Mouse (Mus musculus) effector memory CD4-positive, alpha-beta T cell, adult 5 months (primary cell): ENCODE measurements around the gene Eri3. TPM values are rescaled to one million over a fixed set of nuclear protein-coding genes. Genes with fewer than 3 reads are reported as not detected.

ENCODE experiments used
- polyA plus RNA-seq: library from polyadenylated mRNA; unstranded; fragments of 100-300 nt; shearing (Covaris generic); gene quantifications from one replicate; pipeline ENCODE4 v1.2.1, GENCODE M21; 2017

Gene Eri3
- polyA plus RNA-seq: 30.7 TPM

DNA sequence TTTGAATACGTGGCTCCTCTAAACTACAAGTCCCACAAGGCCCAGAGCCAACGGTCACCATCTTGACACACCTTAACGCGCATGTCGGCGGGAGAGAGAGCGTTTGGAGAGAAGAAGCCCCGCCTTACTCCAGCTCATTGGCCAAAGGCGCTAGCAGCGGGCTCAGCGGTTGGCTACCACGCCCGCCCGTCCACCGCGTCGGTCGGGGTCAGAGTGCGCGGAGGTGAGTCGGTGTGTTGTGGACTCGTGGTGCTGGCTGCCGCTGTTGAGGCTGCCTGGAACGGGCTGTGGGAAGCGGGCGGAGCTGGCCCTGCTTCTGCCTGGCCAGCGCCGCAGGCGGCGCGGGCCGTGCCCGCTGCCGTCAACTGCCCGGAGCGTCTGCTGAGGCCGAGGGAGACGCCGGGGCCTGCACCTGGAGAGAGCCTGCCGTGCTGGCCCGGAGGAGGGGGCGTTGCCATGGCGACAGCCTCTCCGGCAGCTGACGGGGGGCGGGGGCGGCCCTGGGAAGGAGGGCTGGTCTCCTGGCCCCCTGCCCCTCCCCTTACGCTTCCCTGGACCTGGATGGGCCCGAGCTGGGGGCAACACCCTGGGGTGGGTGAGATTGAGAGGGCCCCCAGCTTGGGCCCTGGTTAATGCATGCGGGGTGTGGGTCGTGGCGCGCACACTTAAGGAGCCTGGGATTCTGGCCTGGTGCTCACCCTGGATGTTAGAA lies at the start of gene Eri3:
Gene Eri3 (plus strand): TSS at position 226 of the 712 bp plus-strand sequence.

DNA sequence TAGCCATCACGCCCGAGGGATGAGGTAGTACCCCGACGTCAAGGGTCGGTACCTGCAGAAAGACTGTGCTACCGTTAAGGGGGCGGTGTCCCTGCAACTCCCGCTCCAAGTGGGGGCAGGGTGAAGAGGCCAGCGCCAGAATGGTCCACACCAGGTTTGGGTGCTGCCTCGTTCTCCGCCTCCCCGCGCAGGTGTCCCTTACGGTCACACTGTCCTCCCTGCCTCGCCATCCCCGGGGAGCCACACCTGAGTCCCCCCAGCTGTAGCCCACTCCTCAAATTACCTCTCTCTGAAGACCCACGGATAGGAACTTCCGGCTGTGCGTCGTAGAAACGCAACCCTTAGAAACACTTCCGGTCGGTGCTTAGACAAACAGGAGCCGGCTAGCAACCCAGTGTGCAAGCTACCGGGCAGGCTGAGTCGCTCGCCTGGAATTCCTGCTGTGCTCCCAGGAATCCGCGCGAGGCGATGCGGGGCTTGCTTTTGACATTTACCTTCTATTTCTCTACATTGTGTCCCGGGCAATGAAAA lies 131.8 kb downstream of the Eri3 start, which contains the start of gene Dmap1:
Gene Dmap1 (minus strand): TSS at position 343 of the 531 bp plus-strand sequence.

Other genes starting within 250 kb of the Eri3 start
- gene Rnf220, start 53.3 kb upstream of the Eri3 start, polyA plus RNA-seq: 97.3 TPM
- 28.6 TPM for gene Dmap1, start 131.9 kb downstream of the Eri3 start, polyA plus RNA-seq
- gene Gm12845, start 174.0 kb downstream of the Eri3 start, polyA plus RNA-seq: not detected
- not detected for gene Klf17, start 215.3 kb downstream of the Eri3 start, polyA plus RNA-seq